Mouse (Mus musculus) adrenal gland, postnatal 4 days (tissue): ENCODE results near the gene Atg4c. TPM values are rescaled to one million over a fixed set of nuclear protein-coding genes. Genes with fewer than 3 reads are reported as not detected.

Source experiments
- DNase-seq, 2 experiments: peaks; one replicate each; pipeline ENCODE4 v3.0.0; 2021 to 2022; ENCODE audit warnings: low spot score in 2 of 2, mixed read lengths in 2 of 2
- total RNA-seq, 2 experiments: library from RNA; stranded (reverse); gene quantifications; 2 replicates each; pipeline ENCODE4 v1.2.3; 2021

The Atg4c gene
- total RNA-seq, 2 experiments from 2014 or later, result 12.9 to 13.8 TPM

DNA sequence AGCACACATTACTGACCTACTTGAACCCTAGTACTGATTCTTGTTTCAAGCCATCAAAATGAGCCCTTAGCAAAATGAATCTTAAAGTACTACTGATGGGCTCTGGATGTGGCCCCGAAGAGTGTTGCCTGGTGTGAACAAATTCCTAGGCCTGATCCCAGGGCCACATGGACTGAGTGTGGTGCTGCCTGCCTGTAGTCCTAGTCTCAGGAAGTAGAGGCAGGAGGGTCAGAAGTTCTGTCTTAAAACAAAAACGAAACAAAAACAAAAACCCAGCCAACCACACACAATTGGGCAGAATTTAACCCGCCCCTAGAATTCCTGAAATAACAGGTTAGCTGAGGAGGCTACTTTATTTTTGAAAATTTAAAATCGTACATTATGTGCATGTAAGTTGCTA, 8.4 kb upstream of the Atg4c start:
- no peak for DNase-seq

DNA sequence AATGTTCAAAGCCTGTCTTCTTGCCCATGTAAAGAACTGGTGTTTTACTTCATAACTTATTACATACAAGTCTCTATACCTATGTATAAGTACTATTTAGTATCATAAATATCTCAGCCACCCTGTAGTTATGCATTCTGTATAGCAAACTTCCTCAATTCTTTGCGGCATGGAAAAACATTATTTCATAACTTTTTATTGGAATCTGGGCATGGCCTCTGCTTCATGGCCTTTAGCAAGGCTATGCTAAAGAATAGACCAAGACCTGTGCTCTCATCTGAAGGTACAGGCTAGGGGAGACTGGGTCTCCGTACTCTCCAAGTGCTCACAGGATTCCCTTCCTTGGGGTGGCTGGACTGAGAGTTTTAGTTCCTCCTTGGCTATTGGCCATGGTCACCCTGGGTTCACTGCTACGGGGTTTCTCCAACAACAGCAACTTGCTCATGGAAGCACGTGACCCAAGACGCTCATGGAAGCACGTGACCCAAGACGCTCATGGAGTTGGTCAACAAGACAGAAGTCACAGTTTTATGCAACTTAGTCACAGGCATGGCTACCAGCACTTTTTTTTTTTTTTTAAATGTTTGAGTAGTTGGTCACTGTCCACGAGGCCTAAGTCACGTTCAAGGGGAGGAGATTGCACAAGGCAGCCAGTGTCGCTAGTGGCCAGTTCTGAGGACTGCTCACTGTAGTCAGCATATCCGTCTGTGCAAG, 7.2 kb upstream of the Atg4c start:
- no peak for DNase-seq

- no peak for DNase-seq
Observed at GRCm38 (mm10) chr4:99192640-99193039, 1.1 kb upstream of the Atg4c start.

GRCm38 (mm10) chr4:99193214-99193613, 520 bp upstream of the Atg4c start:
- no peak for DNase-seq

- no peak for DNase-seq
Observed at GRCm38 (mm10) chr4:99194826-99195225, 1.1 kb downstream of the Atg4c start.

DNA sequence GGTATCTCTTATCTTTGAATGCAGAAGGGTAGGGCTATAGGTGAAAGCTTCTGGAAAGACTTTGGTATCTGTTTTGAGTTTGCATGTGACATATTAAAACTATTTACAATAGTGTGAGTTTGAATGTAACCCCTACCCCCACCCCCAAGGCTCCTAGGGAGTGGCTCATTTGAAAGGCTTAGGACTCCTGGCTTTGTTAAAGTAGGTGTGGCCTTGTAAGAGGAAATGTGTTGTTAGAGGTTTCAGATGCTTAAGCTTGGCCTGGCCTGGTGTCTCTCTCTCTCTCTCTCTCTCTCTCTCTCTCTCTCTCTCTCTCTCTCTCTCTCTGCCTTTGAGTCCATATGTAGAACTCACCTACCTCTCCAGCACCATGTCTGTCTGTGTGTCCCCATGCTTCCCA, 5.0 kb downstream of the Atg4c start:
- DNase-seq, result no peak

DNA sequence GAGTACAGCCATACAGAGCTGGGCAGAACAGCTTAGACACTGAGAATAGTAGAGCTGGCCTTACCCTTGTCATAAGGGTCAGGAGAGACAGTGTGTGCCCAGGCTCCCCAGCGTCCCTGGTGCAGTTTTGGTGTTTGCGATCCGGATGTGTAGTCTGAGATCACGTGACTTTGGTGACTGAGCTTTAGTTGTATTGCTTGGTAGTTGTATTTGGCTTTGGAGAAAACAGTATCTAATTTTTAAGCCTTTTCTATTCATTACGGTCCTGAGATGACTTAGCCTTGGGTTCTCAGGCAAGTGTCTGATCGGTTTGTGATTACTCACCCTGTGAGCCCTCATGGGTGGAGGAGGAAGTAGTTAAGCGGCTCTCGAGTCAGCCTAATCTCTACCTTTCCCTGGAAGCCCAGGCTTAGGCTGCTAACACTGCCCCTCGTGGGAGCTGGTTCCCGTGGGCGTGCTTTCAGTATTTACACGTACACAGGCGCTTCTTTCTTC, 6.1 kb downstream of the Atg4c start:
- DNase-seq, result no peak

- no peak for DNase-seq
Observed at GRCm38 (mm10) chr4:99200383-99201136, 6.8 kb downstream of the Atg4c start.

DNA sequence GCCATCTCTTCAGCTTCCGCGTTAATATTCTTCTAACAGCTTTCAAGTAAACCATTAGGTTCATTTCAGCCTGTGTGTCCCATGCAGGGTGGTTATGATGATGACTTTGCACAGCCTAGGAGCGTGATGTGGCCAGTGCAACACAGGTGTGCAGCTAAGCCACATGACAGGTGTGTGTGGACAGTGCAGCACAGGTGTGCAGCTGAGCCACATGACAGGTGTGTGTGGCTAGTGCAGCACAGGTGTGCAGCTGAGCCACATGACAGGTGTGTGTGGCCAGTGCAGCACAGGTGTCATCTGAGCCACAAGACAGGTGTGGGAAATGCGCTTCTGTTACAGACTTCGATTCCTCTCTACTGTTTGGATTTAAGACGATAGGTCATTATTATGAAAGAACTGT, 12.0 kb downstream of the Atg4c start:
- no peak for DNase-seq

- DNase-seq, result no peak
Observed at GRCm38 (mm10) chr4:99206356-99206755, 12.6 kb downstream of the Atg4c start.

DNA sequence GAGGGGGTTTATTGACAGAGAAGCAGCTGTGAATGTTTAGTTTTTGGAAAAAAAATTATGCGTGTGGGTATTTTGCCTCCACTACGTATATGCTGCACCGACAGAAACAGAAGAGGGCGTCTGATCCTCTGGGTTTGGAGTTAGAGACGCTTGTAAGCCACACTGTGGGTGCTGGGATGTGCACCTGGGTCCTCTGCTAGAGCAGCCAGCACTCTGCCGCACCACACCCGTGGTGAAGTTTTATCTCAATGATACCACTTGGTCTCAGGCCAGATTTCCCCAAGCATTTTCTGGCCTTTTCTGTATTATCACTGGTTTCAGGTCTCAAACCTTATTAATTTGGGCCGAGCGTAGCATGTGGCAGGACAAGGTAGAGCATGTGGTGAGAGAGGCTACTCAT, 16.4 kb downstream of the Atg4c start:
- no peak for DNase-seq

- DNase-seq, result no peak
Observed at GRCm38 (mm10) chr4:99211606-99212005, 17.9 kb downstream of the Atg4c start.

- no peak for DNase-seq
Observed at GRCm38 (mm10) chr4:99213123-99213522, 19.4 kb downstream of the Atg4c start.

GRCm38 (mm10) chr4:99222221-99222620, 28.5 kb downstream of the Atg4c start:
- no peak for DNase-seq

DNA sequence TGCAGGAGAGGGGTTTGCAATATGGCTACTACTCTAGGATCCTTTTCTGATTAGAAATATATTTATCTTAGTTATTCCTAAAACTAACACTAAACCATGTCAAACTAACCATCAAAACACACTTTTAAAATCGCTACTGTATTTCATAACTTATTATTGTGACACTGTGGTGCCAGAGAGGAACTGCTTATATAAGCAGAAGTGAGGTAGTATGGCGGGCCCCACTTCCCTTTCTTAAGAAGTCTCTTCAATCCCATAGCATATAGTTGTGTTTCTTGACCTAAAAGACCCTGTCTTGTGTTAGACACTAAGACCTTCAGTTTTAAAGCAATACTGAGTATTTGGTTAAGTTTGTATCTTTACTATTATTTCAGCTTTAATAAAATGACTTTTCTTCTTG, 31.1 kb downstream of the Atg4c start:
- DNase-seq, result no peak

GRCm38 (mm10) chr4:99227226-99227625, 33.5 kb downstream of the Atg4c start:
- DNase-seq, result no peak

GRCm38 (mm10) chr4:99229371-99229770, 35.6 kb downstream of the Atg4c start:
- no peak for DNase-seq

DNA sequence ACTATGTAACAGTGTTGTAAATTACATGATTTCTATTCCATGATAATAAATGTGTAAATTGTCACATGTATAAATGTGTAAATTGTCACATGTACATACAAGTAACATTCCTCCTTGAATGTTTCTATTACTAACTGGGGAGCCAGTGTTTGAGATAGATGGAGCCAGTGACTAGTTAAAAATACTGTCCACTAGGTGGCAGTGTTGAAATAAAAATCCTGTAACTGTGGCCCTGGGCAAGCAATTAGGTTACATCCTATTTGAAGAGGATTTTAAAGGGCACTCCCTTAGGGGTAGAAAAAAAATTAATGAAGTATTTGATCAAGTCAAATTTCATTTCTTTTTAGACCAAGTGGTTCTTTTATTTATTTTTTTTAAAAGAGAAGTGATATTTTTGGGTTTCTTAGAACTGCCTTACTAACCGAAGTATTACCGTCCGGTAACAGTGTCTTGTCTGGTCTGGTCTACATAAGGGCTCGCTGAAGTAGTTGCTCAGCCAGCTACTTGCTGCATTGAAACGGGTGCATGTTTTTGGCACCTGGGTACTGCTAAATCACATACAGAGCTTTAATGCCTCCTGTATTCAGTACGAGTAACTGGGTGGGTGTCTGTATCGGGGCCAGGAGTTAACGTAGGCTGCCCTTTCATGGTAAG, 41.6 kb downstream of the Atg4c start:
- no peak for DNase-seq

GRCm38 (mm10) chr4:99238305-99238704, 44.6 kb downstream of the Atg4c start:
- no peak for DNase-seq

DNA sequence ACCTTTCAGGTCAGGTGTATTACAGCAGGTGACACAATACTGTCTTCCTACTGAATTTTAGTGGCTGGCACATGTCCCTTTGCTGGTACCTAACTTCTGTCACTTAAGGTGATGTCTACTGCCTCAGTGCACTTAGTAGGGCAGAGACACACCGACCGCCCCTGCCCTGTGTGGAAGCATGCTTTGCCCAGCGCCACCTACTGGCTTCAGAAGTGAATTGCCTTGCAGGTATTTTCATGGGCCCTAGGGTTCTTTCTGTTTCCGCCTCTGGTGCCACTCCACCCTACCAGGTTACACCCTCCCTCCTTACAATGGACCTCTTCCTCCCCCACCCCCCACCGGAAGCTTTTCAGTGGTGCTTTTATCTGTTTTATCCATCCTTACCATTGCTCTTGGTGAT, 47.9 kb downstream of the Atg4c start:
- no peak for DNase-seq

- DNase-seq, result no peak
Observed at GRCm38 (mm10) chr4:99249358-99249757, 55.6 kb downstream of the Atg4c start.

GRCm38 (mm10) chr4:99249826-99250225, 56.1 kb downstream of the Atg4c start:
- DNase-seq, result no peak
